Mouse (Mus musculus): ENCODE results near the gene Camk1.

- no peak for TF ChIP-seq CTCF (conservative IDR thresholded peaks at IDR 0.05; ENCODE audit: insufficient read depth, insufficient read length, low read depth, low read length)
- no peak for TF ChIP-seq POLR2A (IDR thresholded peaks at IDR 0.05; ENCODE audit: low read depth, low read length)
Observed at GRCm38 (mm10) chr6:113385160-113385714, 41.5 kb upstream of the Camk1 start.

All from kidney, adult 2 months (tissue).